Mouse (Mus musculus): ENCODE measurements around the gene Slc26a9.
A peak's percentile ranks its signal among the peaks of the same experiment; 100 is the strongest.
"Not testable (repeated sequence)": the region's sequence is repeated elsewhere in the genome, so short reads cannot be mapped to it uniquely, and the experiment has no call there.

The Slc26a9 gene

DNA sequence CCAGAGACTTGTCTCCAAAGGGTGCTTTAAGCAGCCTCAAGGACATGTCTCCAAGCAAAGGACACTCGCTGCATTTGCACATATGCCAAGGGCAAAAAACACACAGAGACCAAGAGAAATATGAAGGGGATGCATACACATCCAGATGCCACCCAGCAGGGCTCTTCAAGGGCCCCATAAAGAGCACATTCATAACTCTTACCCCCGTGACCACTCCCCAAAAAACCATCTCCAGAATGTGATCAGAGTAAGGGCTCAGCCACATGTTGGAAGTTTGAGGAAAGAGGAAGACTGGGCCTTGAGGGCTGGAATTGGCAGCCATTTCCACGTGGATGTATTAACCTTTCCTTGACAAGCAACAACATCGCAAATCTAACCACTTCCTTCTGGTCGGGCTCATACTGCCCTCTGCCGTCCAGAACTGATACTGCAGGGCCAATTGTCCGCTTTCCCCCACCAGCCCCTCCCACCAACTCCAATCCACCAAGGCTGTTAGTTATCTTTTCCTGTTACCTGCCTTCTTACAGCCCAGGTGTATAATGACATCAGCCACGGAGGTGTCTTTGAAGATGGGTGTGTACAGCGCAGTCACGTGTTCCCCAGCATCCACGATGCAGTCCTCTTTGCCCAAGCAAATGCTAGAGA, 21.7 kb downstream of the Slc26a9 start:
- DNase-seq (ENCODE audit: low spot score) = peak; percentile 75

GRCm38 (mm10) chr1:131769296-131769695, 25.5 kb downstream of the Slc26a9 start:
- DNase-seq (ENCODE audit: low spot score) = no peak

DNA sequence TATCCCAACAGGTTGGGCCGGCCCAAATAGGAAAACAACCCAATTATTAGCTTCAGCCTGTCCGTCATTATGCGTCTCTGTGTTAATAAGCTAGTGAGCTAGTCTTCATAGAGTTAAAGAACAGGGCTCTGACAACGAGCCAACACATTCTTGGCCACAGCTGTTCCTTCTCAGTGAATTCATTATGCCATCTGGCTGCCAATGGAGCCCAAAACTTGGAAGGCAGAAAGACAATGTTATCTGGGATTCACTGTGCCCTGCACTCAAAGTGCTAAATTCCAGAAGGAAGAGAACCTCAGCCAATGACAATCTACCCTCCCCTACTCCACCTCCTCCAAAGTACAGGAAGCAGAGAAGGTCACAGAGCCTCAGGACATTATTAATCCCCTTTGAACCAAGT, 26.8 kb downstream of the Slc26a9 start:
- no peak for DNase-seq (ENCODE audit: low spot score)

- DNase-seq (ENCODE audit: low spot score) = no peak
Measured at GRCm38 (mm10) chr1:131771440-131771839, 27.6 kb downstream of the Slc26a9 start.

GRCm38 (mm10) chr1:131794591-131794990, 50.8 kb downstream of the Slc26a9 start:
- no peak for DNase-seq (ENCODE audit: low spot score)

GRCm38 (mm10) chr1:131795171-131795570, 51.3 kb downstream of the Slc26a9 start:
- DNase-seq (ENCODE audit: low spot score) = no peak

DNA sequence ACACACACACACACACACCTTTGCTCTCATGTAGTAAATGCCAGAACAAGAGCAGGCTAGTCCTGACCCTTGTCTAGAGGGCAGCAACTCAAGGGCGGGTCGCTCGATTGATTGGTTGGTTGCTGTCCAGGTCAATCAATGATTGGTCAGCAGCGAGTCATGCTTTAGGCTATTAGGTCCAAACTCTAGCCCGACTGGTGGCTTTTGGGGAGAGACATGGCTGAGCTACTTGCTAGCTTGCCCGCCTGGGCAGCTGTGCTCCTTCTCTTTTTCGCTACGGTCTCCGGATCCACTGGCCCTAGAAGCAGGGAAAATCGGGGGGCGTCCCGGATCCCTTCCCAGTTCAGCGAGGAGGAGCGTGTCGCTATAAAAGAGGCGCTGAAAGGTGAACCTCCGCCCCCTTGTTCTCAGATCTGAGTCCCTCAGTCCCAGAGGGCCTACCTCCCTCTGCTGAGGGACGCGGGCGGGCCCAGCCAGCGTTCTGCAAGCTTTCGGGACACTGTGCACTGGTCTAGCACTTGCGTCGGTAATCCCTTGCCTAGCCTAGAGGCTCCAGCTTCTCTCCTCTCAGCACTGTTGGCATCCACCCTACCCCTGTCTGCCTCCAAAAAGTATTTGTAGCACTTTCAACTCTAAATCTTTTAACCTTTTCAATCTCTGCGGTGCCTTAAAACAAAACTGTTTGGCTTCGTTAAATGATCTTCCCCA, 53.5 kb downstream of the Slc26a9 start, which contains the start of gene Pm20d1:
Gene Pm20d1 (plus strand): TSS at position 180 of the 708 bp plus-strand sequence.
- DNase-seq (ENCODE audit: low spot score) = peak; percentile 48

DNA sequence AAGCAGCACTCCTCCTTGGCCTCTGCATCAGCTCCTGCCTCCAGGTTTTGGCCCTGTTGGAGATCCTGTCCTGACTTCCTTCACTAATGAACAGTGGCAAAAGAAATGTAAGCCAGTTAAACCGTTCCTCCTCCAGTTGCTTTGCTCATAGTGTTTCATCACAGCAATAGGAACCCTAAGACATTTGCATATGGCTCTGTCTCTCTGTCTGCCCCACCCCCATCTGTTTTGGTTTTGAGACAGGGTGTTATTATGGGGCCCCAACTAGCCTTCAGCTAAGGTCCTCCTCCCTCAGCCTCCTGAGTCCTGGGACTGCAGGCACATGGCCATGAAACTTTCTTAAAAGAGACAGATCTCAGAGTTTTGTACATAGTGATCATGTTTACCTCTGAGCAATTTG, 56.2 kb downstream of the Slc26a9 start:
- DNase-seq (ENCODE audit: low spot score) = no peak

GRCm38 (mm10) chr1:131801071-131801470, 57.2 kb downstream of the Slc26a9 start:
- no peak for DNase-seq (ENCODE audit: low spot score)

- peak; percentile 13 for DNase-seq (ENCODE audit: low spot score)
Measured at GRCm38 (mm10) chr1:131802652-131803051, 58.8 kb downstream of the Slc26a9 start.

DNA sequence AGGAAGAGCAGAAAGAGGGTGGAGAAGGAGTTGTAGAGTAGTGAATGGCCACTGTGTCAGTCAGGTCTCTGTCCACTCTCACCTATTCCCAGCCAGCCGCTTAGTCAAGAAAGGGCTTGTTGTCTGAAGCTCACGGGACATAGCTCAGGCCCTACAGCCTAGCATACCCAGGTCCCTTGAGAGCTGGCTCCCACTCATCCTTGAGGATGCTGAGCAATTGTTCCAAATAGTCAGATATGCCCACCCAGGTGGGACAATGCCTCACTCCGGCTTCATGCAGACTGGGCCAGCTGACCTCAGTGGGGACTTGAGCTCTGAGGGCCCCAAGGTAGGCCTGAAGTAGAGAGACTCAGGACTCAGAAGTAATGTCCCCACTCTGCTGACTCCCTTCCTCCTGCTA, 60.3 kb downstream of the Slc26a9 start:
- no peak for DNase-seq (ENCODE audit: low spot score)

DNA sequence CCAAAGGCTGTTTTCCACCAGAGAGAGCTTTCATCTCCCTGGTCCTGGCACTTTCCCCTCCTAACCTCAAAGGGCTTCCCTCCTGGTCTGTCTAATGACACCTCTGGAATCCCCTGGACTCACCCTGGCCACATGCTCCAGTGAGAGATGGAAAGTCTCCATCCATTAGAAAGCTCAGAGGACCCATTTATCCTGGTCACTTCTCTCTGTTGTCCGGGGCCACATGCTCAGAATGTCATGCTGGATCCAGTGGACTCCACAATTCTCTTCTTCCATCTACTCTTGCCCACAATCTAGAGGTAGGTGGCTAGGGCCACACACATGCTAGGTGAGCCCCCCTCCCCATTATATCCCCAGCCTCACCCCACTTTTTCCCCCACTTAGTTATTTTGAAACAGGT, 65.2 kb downstream of the Slc26a9 start:
- no peak for DNase-seq (ENCODE audit: low spot score)

DNA sequence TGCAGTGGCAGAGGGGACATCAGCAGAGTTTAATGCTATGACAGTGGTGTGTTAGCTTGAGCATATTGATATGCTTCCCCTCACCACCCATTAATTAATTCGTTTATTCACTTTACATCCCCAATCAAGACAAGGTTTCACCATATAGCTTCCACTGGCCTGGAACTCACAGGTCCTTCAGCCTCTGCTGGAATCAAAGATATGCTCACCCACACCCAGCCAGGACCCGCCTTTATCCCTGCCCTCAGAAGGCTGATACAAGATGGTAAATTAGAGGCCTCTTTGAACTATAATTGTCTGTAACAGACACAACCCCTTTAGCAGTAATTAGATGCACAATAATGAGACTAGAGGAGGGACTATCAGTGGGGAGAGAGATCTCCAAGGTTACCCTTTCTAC, 65.8 kb downstream of the Slc26a9 start:
- no peak for DNase-seq (ENCODE audit: low spot score)

GRCm38 (mm10) chr1:131811393-131811792, 67.6 kb downstream of the Slc26a9 start:
- DNase-seq (ENCODE audit: low spot score) = no peak

DNA sequence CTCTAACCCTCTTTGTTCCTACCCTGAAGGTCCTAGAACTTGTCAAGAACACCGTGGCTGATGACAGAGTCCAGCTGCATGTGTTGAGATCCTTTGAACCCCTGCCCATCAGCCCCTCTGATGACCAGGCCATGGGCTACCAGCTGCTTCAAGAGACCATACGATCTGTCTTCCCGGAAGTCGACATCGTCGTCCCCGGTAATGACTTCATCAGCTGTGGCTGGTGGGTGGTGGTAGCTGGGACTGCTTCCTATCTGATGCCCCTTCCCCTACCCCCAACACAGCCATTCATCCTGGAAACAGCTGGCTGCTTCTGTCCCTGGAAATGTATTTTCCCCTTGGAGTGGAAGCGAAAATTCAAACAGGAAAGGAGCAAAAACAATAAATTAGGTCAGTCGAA, 68.2 kb downstream of the Slc26a9 start:
- DNase-seq (ENCODE audit: low spot score) = no peak

DNA sequence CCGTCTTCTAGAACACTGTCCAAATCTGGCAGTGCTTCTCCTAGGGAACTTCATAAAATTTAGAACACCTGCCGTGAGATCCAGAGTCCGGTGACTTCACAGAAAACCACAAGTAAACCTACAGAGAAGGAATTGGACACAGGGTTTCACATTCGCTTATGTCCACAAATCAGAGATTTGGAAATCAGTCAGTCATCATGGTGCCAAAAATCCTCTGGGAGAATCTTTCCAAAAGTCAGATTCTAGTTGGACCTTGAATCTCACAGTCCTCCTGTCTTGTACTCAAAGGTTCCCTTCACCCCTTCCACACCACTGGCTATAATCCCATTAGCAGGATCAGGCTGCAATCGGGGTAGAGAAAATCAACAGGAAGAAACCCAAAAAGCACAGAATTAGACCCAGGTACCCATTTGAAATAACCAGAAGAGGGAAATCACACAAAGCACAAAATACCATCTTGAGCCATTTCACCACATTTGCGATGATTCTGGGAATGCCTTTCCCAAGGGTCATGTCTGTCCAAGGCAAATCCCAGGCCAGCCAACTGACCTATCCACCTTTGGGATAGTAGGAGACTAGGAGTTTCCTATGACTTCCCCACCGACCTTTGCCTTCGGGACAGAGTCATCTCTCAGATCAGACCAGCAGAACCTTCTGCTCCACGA, 68.9 kb downstream of the Slc26a9 start:
- DNase-seq (ENCODE audit: low spot score) = no peak

DNA sequence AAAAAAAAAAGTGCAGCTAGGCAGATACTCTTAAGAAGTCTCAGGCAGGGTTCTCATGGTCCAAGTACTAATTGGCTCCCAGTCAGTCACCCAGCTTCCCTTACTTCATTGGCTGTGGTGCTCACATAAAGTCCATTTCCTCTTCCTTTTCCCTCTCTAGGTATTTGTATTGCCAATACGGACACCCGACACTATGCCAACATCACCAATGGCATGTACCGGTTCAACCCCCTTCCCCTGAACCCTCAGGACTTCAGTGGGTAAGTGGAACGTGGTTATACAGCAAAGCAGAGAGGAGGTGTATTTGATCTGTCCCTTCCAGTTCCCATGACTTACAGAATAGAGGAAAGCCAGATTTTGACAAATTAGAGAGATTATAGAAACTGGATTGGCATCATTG, 69.9 kb downstream of the Slc26a9 start:
- no peak for DNase-seq (ENCODE audit: low spot score)

DNA sequence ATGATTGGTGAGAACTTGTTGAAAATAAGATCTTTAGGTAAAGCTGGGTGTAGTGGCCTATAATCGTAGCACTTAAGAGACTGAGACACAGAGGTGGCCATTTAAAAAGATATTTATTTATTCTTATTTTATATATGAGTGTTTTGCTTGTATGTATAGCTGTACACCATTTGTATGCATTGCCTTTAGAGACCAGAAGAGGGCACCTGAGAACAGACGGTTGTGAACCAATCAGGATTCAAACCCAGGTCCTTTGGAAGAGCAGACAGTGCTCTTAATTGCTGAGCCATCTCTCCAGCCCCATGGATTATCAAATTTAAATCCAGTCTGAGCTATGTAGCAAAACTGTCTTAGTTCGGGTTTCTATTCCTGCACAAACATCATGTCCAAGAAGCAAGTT, 70.4 kb downstream of the Slc26a9 start:
- DNase-seq (ENCODE audit: low spot score) = no peak

GRCm38 (mm10) chr1:131816886-131817285, 73.1 kb downstream of the Slc26a9 start:
- DNase-seq (ENCODE audit: low spot score) = no peak

- DNase-seq (ENCODE audit: low spot score) = not testable (repeated sequence)
Measured at GRCm38 (mm10) chr1:131820353-131820752, 76.5 kb downstream of the Slc26a9 start.

DNA sequence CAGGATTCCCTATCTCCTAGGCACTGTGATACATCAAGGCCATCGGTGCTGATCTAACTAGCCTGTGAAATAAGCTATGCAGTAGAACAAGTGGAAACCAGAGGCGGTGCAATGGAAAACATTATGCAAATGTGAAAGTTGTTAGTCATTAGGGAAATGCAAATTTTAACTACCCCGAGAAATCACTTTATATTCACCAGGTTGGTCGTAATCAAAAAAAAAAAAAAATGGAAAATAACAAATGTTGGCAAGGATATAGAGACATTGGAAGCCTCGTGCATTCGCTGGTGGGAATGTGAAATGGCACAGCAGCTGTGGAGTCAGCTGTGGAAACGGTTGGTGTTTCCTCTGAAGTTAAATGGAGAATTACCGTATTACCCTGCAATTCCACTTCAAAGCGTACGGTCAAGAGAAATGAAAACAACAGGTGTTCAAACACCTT, 77.1 kb downstream of the Slc26a9 start:
- no peak for DNase-seq (ENCODE audit: low spot score)
